Mouse (Mus musculus) urinary bladder, postnatal 14 days (tissue): Measurements from ENCODE around the gene Brca1.
A peak's percentile ranks its signal among the peaks of the same experiment; 100 is the strongest.
"Not testable (repeated sequence)": the region's sequence is repeated elsewhere in the genome, so short reads cannot be mapped to it uniquely, and the experiment has no call there.

Experiments
- DNase-seq: peaks from one replicate; pipeline ENCODE4 v3.0.0; 2021; ENCODE audit warnings: low spot score

The Brca1 gene

DNA sequence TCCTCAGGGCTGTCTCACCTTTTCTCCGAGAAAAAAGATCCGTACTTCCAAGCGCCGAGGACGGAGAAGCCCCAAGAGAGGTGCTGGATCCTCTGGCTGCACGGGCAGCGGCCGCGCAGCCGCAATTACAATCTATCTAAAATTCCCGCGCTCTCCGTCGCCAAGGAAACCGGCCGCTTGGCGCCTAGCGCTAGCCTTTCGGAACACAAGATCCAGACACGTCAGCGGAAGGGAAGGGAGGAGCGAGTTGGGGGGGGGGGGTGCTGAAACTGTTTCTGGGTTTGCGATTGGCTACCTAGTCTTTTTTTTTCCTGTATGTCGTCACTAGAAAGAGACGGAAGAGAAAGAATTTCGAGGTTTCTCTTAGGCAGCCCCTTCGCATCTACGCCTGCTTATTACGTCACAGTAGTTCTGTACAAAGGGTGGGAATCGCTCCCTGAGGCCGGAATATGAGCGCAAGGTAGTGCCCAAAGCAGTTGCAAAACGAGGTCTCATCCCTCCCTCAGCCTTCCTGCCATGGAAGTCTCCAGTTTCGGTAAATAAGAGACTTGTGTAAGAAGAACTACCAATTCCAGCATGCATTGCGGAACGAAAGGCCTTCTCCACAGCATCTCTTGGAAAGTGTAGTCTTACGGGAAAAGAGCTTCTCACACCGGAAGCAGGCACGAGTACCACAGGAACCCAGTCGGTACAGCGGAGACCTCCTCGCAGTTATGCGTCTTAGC is at the start of gene Brca1, which contains the start of gene Nbr1:
Gene Brca1, minus strand, starts transcription at position 205 of the 725 bp plus-strand sequence.
Gene Nbr1, plus strand, starts transcription at position 399 of the 725 bp plus-strand sequence.
- DNase-seq = peak; percentile 93

DNA sequence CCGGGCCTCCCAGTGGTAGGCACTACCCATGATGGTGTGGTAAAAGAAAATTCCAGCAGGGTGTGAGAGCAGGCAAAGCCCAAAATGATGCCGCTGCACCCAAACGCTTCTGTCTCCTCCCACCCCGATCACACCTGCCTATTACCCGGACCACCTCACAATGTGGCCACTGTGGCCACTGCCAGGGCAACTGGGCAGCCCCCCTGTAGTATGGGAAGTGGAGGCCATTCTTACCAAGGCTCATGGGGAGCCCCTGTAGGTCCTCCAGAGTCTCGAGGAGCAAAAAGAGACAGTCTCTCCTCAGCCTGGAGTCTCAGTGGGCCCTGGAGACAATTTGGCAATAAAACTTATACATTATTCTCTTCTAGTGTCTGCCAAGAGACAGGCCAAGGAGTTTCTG is 47.4 kb upstream of the Brca1 start, which contains the start of gene Gm11634:
Gene Gm11634, minus strand, starts transcription at position 101 of the 400 bp plus-strand sequence.
- no peak for DNase-seq

GRCm38 (mm10) chr11:101589989-101590624 is 38.4 kb upstream of the Brca1 start:
- no peak for DNase-seq

DNA sequence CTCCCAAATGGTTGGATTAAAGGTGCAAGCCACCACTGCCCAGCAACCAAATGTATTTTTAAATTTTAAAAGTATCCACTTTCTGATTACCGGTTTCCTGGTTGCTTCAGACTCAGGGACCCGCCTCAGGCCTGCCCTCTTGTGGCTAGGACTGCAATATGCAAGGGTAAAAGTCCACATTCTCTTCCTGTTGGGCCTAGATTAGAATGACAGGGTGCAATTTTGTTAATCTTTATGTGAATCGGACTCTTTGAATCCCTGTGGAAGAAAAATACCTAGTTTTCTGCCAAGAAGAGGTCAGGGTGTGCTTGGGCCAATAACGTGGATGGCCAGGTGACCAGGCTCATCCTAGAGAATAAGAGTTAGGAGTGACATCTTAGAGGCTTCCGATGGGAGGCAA is 37.7 kb upstream of the Brca1 start:
- peak; percentile 63 for DNase-seq

- DNase-seq = no peak
These were observed 37.1 kb upstream of the Brca1 start for GRCm38 (mm10) chr11:101588868-101589267.

DNA sequence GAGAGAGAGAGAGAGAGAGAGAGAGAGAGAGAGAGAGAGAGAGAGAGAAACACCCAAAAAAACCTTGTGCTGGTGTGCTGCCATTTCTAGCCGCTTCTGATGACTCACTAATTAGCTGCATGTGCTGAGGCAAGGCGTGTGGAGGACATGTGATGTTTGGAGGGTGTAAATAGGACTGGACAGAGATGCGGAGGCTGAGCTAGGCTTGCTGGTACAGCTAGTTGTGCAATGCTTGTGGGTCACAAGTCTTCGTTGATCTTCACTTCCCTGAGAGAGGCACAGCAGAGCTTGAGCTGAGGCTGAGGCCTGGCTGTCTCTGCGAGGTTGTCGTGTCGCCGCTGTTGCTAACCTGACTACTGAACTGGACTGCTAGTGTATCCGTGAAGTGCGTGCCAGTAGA is 35.9 kb upstream of the Brca1 start:
- DNase-seq = no peak

DNA sequence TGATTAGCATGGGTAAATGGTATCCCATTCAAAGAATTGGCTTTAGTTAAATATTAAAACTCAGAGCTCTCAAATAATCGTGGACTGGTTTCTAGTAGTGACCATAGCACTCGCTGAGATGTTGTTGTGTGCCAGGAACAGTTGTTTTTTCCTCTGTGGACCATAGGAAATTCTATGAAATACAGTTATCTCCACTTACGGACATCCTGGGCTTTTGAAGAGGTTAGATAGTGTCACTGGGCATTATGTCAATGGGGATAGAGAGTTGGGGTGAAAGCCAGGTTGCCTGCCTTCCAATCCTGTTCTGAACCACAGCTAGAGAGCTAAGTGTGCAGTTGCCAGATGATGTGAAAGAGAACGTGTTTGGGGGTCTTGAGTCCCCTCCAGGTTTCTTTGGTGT is 34.0 kb upstream of the Brca1 start:
- DNase-seq = no peak

DNA sequence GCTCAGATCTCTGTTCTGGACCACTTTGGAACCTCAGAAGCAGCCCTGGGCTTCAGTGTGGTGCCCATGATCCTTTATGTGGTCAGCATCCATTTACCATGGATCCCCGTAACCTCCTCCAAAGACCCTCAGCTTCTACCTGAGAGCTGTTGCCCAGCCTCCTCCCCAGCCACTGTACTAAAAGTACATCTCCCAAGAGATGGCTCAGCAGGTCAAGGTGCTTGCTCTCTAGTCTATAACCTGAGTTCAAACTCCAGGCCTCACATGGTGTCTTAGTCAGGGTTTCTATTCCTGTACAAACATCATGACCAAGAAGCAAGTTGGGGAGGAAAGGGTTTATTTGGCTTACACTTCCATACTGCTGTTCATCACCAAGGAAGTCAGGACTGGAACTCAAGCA is 33.3 kb upstream of the Brca1 start:
- DNase-seq = not testable (repeated sequence)

GRCm38 (mm10) chr11:101583205-101583604 is 31.4 kb upstream of the Brca1 start:
- DNase-seq = no peak

DNA sequence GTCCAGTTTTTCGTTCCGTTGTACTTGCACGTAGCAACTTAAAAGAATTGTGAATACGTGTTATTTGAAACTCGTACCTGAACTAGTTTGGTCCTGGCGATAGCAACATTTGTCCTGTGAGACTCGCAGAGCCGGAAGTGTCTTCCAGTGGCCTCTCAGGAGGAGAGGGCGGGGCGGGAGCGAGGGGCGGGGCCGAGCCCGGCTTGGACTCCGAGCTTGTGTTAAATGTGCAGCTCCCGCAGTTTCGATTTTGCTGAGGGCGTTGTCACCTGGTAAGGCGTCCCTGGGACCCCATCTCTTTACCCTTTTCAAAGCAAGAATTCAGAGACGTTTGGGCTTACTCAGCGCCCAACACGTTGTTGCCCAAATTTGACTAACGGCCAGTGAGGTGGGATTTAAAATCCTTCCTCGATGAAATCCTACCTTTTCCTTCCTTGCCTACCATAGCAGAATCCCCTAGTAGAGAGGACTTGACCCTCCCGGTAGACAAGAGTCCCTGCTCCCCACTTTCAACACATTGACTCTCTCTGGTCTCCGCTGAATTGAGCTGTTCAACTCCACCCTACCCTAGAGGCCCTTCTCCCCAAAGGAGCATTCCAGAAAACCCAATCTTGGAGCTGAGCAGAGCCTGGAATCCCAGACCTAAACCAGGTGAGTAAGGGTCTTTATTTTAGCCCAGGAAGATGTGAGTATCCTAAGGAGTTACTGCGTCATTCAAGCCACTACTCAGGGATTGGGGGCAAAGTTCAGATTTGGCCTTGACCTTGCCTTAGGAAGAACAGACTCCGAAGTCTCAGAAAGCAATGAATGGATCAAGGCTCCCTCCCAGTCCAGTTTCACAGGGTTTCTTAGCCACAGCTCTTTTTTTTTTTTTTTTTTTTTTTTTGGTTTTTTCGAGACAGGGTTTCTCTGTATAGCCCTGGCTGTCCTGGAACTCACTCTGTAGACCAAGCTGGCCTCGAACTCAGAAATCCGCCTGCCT is 30.6 kb upstream of the Brca1 start, which contains the start of gene Tmem106a:
Gene Tmem106a, plus strand, starts transcription at position 189 of the 982 bp plus-strand sequence.
- DNase-seq = peak; percentile 78

GRCm38 (mm10) chr11:101581081-101581764 is 29.5 kb upstream of the Brca1 start:
- no peak for DNase-seq

DNA sequence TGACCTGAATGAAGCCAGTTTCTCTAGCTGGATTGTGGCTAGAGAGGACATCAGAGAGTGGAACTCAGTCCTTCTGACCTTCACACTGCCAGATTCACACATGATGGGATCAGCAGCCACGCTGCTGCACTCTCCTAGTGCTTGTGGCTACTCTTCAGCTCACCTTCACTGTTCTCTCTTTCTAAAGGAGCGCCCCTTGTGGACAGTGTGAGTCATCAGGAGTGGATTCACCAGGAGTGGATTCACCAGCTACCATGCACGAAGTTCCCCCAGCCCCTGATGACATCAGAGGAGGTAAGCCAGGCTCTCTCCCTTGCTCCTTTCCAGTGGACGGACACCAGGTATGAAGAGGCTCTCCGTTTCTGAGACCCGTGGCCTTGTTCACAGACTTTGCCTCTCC is 24.4 kb upstream of the Brca1 start:
- no peak for DNase-seq

DNA sequence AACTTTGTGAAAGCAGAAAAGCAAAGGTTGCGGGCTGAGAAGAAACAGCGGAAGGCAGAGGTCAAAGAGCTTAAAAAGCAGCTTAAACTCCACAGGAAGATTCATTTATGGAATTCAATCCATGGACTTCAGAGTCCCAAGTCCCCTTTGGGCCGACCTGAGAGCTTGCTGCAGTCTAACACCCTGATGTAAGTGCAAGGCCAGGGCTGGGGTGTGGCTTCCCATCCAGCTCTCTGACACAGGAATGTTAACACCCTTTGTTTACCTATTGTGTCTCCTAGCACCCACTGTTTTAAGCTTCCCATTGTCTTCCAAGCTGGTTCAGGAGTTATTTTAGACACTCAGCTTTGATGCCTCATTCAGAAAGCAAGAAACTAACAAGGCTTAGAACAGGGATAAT is 16.7 kb upstream of the Brca1 start:
- no peak for DNase-seq

- peak; percentile 50 for DNase-seq
These were observed 10.6 kb upstream of the Brca1 start for GRCm38 (mm10) chr11:101562391-101562790.

DNA sequence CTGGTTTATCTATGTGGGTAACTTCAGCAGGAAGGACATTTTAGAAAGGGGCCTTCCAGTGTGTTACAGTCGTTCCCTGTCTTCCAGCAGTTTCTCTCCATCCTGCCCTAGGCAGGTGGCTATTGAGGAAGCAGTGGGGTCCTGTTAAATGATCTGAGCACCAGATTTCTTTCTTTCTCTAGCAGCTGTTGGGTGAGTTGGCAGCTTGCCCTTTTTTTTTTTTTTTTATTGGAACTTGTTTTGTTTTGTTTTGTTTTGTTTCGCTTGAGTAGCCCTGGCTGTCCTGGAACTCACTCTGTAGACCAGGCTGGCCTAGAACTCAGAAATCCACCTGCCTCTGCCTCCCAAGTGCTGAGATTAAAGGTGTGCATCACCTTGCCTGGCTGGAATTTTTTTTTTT is 5.2 kb upstream of the Brca1 start:
- DNase-seq = no peak

GRCm38 (mm10) chr11:101556541-101556940 is 4.8 kb upstream of the Brca1 start:
- no peak for DNase-seq

DNA sequence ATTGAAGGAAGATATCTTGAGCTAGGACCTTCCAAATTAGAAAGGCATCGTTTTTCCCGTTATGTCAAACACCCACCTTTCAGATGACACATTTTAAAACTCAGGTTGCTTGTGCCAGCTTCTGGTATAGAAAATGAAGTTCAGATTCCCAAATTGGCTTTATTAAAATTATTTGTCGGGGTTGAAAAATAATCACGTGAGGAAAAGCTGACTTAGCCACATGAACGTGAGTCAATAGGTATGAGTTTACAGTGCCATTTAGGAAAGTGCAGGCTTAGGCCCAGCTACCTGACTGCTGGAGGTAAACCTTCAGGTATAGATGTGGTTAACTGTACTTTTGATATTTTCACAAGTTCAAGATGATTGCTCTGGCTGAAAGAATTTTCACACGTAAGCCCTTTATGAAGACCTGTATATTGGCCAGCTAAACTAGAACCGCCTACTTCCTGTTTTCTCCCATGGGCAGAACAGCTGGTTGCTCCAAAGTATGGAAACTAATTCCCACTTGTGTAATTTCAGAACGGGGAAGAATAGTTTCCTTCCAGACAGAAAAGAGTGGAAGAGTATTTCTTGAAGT is 1.7 kb upstream of the Brca1 start:
- no peak for DNase-seq

GRCm38 (mm10) chr11:101552476-101553300 is 933 bp upstream of the Brca1 start:
- DNase-seq = peak; percentile 96

GRCm38 (mm10) chr11:101548526-101548925 is 3.2 kb downstream of the Brca1 start:
- no peak for DNase-seq

DNA sequence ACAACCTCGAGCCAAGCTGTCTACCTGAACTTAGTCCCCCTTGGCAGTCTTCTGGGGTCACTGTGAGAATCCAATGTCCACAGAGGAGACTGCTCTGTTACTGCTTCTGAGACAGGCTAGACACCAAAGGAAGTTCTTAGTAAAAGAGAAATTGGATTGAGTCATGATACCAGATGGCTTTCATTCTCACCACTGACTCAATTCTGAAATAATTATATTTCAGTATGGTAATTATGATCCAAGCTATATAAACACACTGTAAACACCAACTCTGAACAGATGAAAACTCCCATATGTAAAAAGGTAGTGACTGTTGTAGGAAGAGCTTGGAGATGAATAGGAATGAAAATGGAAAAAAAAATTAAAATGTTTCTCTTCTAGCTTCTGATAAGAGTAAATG is 7.6 kb downstream of the Brca1 start:
- no peak for DNase-seq
